Mouse (Mus musculus): ENCODE measurements around the gene Gm45844. TPM values are rescaled to one million over a fixed set of nuclear protein-coding genes. Genes with fewer than 3 reads are reported as not detected.

Gene Gm45844
- polyA plus RNA-seq, 1 experiment = 0.13 TPM

DNA sequence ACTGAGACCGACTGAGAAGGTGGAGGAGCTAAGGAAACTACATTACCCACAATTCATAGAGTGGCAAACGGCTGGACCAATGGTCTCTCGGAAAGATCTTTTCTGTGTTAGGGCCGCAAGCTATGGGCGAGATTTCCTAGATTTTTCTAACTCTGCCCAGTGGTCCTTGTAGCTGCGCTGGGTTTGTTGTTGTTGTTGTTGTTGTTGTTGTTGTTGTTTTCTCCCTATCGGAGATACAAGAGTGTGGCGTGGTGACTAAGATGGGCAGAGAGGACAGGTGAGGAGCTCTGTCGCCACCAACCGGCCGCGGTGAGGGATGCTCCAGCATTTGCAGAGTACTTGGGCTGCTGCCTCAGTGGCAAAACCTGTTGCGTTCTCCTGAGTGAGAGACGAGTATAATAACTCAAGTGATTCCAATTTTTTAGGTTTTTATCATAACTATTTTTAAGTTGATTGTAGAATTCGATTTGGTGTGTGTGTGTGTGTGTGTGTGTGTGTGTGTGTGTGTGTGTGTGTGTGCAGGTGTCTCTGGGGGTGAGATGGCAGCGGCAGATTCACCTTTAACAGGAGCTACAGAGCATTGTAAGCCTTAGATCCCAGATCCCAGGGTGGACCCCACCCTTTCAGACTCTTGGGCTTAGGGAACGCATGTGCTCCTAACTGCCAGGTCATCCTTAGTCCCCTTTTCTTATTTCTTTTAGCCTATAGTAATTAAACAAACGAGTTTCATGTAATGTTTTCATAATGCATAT is 89.7 kb downstream of the Gm45844 start:
- peak; percentile 92 for TF ChIP-seq CTCF (IDR thresholded peaks at IDR 0.05; ENCODE audit: control insufficient read depth, insufficient read depth, insufficient read length)
- TF ChIP-seq MYOG (IDR thresholded peaks at IDR 0.05; ENCODE audit: control insufficient read depth, extremely low read depth, insufficient read length) = no peak
- TF ChIP-seq FOSL1 (IDR thresholded peaks at IDR 0.05; ENCODE audit: insufficient read depth, low read length, poor library complexity, severe bottlenecking) = no peak
- Histone ChIP-seq H3K4me3 (ENCODE audit: insufficient read depth, poor library complexity, severe bottlenecking) (peak overlapping the region; percentile 7), H3ac (ENCODE audit: control insufficient read depth, insufficient read length, low read depth) (no peak overlapping the region), H3K27me3 (ENCODE audit: control insufficient read depth, insufficient read depth, insufficient read length) (no peaks in the 10 kb centered on the region), H3K79me2 (ENCODE audit: control insufficient read depth, insufficient read depth) (no peaks in the 10 kb centered on the region), H3K36me3 (ENCODE audit: control insufficient read depth, insufficient read depth) (no peaks in the 10 kb centered on the region), H3K79me3 (ENCODE audit: low read depth) (no peaks in the 10 kb centered on the region)

DNA sequence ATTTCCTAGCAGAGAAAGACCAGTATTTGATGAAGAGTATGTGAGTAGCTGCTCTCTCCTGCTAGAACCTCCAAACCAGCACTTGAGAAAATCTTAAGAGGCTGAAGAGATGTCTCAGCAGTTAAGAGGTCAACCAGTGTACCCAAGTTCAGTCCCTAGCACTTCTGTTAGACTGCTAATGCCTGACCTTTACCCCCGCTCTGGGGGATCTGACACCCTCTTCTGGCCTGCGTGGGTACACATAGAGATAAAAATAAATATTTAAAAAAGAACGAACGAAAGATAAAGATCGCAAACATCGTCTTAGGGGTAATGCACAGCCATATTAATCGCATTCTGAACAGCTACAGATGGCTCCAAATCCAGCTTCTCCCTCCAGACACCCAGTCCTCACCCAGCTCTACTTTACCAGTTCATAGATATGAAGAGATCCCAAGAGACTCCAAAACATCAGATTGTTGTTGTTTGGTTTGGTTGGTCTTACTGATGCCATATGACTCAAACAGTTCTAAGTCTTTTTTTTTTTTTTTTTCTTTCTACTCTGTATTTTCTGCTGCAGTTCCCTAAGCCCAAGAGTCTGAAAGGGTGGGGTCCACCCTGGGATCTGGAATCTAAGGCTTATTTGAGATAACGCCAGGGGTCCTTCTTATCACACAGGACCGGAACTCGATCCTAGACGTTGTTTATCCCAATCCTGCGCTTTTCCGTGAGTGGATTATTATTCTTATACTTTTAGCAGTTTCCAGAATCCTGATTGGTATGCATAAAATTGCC is 90.5 kb downstream of the Gm45844 start:
- no peaks in the 10 kb centered on the region for H3K79me2 ChIP-seq (ENCODE audit: control insufficient read depth, insufficient read depth)
- no peaks in the 10 kb centered on the region for H3K36me3 ChIP-seq (ENCODE audit: control insufficient read depth, insufficient read depth)
- no peaks in the 10 kb centered on the region for H3K27me3 ChIP-seq (ENCODE audit: control insufficient read depth, insufficient read depth, insufficient read length)
- no peaks in the 10 kb centered on the region for H3K79me3 ChIP-seq (ENCODE audit: low read depth)
- no peak overlapping the region for H3K4me3 ChIP-seq (ENCODE audit: insufficient read depth, poor library complexity, severe bottlenecking)
- TF ChIP-seq USF1 (IDR thresholded peaks at IDR 0.05; ENCODE audit: low read depth) = no peak
- TF ChIP-seq MYOD1 (IDR thresholded peaks at IDR 0.05; ENCODE audit: control insufficient read depth, insufficient read length, low read depth) = no peak
- TF ChIP-seq CTCF (IDR thresholded peaks at IDR 0.05; ENCODE audit: control insufficient read depth, insufficient read depth, insufficient read length) = no peak
- no peak for TF ChIP-seq MAX (IDR thresholded peaks at IDR 0.05)
- no peak for TF ChIP-seq CEBPB (IDR thresholded peaks at IDR 0.05; ENCODE audit: low read depth)
- TF ChIP-seq FOSL1 (IDR thresholded peaks at IDR 0.05; ENCODE audit: insufficient read depth, low read length, poor library complexity, severe bottlenecking) = no peak
- TF ChIP-seq MYOG (IDR thresholded peaks at IDR 0.05; ENCODE audit: control insufficient read depth, extremely low read depth, insufficient read length) = no peak
- no peak overlapping the region for H3ac ChIP-seq (ENCODE audit: control insufficient read depth, insufficient read length, low read depth)

GRCm38 (mm10) chr7:7185897-7186296 is 92.2 kb downstream of the Gm45844 start:
- H3ac ChIP-seq (ENCODE audit: control insufficient read depth, insufficient read length, low read depth) = no peak overlapping the region
- no peaks in the 10 kb centered on the region for H3K79me2 ChIP-seq (ENCODE audit: control insufficient read depth, insufficient read depth)
- H3K79me3 ChIP-seq (ENCODE audit: low read depth) = no peaks in the 10 kb centered on the region
- H3K36me3 ChIP-seq (ENCODE audit: control insufficient read depth, insufficient read depth) = no peaks in the 10 kb centered on the region
- H3K4me3 ChIP-seq (ENCODE audit: insufficient read depth, poor library complexity, severe bottlenecking) = no peak overlapping the region
- TF ChIP-seq MAX (IDR thresholded peaks at IDR 0.05) (no peak), CEBPB (IDR thresholded peaks at IDR 0.05; ENCODE audit: low read depth) (no peak), CTCF (IDR thresholded peaks at IDR 0.05; ENCODE audit: control insufficient read depth, insufficient read depth, insufficient read length) (no peak), MYOD1 (IDR thresholded peaks at IDR 0.05; ENCODE audit: control insufficient read depth, insufficient read length, low read depth) (no peak), USF1 (IDR thresholded peaks at IDR 0.05; ENCODE audit: low read depth) (no peak), FOSL1 (IDR thresholded peaks at IDR 0.05; ENCODE audit: insufficient read depth, low read length, poor library complexity, severe bottlenecking) (no peak), MYOG (IDR thresholded peaks at IDR 0.05; ENCODE audit: control insufficient read depth, extremely low read depth, insufficient read length) (no peak)
- H3K27me3 ChIP-seq (ENCODE audit: control insufficient read depth, insufficient read depth, insufficient read length) = no peaks in the 10 kb centered on the region

DNA sequence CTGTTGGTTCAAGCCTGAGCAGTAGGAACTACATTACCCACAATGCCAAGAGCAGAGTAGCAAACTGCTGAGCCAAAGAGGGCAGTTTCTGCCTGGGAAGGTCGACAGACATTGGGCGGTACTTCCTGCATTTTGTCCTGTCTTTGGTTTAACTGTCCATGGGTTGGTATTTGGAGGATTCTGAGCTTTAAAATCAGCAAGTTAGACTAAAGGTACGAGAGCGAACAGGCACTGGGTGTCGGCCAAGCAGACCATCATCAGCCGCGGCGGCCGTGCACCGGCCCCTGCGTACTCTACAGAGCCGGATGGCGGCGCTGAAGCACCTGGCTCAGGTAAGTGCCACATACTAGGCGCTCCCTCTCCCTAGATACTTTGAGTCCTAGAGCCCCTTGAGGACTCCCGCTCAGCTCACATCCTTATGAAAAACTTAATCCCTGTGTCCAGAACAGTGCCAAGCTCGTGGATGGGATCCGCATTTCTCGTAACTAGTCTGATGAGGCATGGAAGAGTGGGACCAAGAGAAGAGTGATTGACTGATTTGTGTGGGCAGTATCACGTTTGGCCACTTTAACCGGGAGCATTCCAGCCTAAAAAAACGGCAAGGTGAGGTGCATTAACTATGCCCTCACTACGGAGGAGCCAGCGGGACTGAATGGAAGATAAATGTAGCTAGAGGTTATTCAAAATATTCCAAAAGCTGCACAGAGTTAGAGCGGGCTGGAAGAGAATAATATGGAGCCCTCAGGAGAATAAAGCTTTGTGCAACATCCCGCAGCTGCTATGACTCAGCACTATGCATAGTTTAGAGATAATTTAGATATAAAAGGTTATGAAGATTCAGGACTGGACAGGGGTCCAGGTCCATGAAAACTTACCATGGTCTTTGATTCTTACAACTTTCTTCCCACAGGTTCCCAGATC is 106.6 kb downstream of the Gm45844 start, which contains the start of gene Zfp418:
Gene Zfp418 (plus strand): TSS at position 104 of the 921 bp plus-strand sequence.
- no peaks in the 10 kb centered on the region for H3K79me2 ChIP-seq (ENCODE audit: control insufficient read depth, insufficient read depth)
- H3ac ChIP-seq (ENCODE audit: control insufficient read depth, insufficient read length, low read depth) = peak within 1 kb of the TSS; percentile 83
- H3K36me3 ChIP-seq (ENCODE audit: control insufficient read depth, insufficient read depth) = no peaks in the 10 kb centered on the region
- peak within 1 kb of the TSS; percentile 37 for H3K4me3 ChIP-seq (ENCODE audit: insufficient read depth, poor library complexity, severe bottlenecking)
- no peak for TF ChIP-seq MYOD1 (IDR thresholded peaks at IDR 0.05; ENCODE audit: control insufficient read depth, insufficient read length, low read depth)
- TF ChIP-seq MYOG (IDR thresholded peaks at IDR 0.05; ENCODE audit: control insufficient read depth, extremely low read depth, insufficient read length) = no peak
- no peak for TF ChIP-seq CTCF (IDR thresholded peaks at IDR 0.05; ENCODE audit: control insufficient read depth, insufficient read depth, insufficient read length)
- TF ChIP-seq FOSL1 (IDR thresholded peaks at IDR 0.05; ENCODE audit: insufficient read depth, low read length, poor library complexity, severe bottlenecking) = no peak
- TF ChIP-seq MAX (IDR thresholded peaks at IDR 0.05) = no peak
- no peak for TF ChIP-seq USF1 (IDR thresholded peaks at IDR 0.05; ENCODE audit: low read depth)
- no peak for TF ChIP-seq CEBPB (IDR thresholded peaks at IDR 0.05; ENCODE audit: low read depth)
- no peaks in the 10 kb centered on the region for H3K79me3 ChIP-seq (ENCODE audit: low read depth)
- no peaks in the 10 kb centered on the region for H3K27me3 ChIP-seq (ENCODE audit: control insufficient read depth, insufficient read depth, insufficient read length)

Small RNA genes within 50 kb of the gene (microRNA-seq; reads per million reads assigned to microRNA genes)
- 1.00 reads per million, percentile 22 among the genes with 10 or more reads in this experiment for gene Mir5620 (ENCODE audit: borderline microRNAs expressed)

Other genes starting within 250 kb of the Gm45844 start
- 6.0 TPM for gene Zfp954, start 156.8 kb downstream of the Gm45844 start, polyA plus RNA-seq (2012; fragmentation: generic; extraction: Trizol)
- 0.02 TPM for gene Zfp773, start 141.5 kb downstream of the Gm45844 start, polyA plus RNA-seq (2012; fragmentation: generic; extraction: Trizol)
- gene Zfp418, start 107.0 kb downstream of the Gm45844 start, polyA plus RNA-seq (2012; fragmentation: generic; extraction: Trizol) = 0.49 TPM
- 1.4 TPM for gene Zfp772, start 68.3 kb downstream of the Gm45844 start, polyA plus RNA-seq (2012; fragmentation: generic; extraction: Trizol)
- 0.01 TPM for gene Vmn2r29, start 31.0 kb downstream of the Gm45844 start, polyA plus RNA-seq (2012; fragmentation: generic; extraction: Trizol)
- 14.5 TPM for gene Clcn4, start 22.6 kb upstream of the Gm45844 start, polyA plus RNA-seq (2012; fragmentation: generic; extraction: Trizol)
- not detected for gene Vmn2r30, start 59.3 kb upstream of the Gm45844 start, polyA plus RNA-seq (2012; fragmentation: generic; extraction: Trizol)
- not detected for gene Gm45783, start 96.3 kb upstream of the Gm45844 start, polyA plus RNA-seq (2012; fragmentation: generic; extraction: Trizol)
- gene Vmn2r31, start 121.4 kb upstream of the Gm45844 start, polyA plus RNA-seq (2012; fragmentation: generic; extraction: Trizol) = not detected
- not detected for gene Vmn2r32, start 201.7 kb upstream of the Gm45844 start, polyA plus RNA-seq (2012; fragmentation: generic; extraction: Trizol)